Mouse (Mus musculus) fat pad, adult 2 months (tissue): Measurements from ENCODE around the gene Ccdc146.

ENCODE experiments used
- DNase-seq: peaks from one replicate; pipeline ENCODE4 v3.0.0-alpha.2; 2011; ENCODE audit warnings: low read depth, low spot score; ENCODE audit errors: extremely low read depth

Gene Ccdc146

DNA sequence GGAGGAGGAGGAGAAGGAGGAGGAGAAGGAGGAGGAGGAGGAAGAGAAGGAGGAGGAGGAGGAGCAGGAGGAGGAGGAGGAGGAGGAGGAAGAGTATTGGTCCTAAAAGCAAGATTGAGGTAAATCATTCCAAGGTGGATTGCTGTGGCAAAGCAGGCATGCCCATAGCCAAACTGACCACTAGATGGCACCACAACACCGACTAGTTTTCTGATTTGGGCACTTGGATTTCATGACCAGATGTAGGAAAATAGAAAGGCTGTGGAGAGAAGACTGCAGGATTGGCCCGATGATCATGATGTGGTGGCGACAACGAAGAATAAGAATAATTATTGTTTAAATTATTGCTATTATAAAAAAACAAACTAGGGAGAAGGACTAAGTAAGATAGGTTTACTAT, 159.4 kb downstream of the Ccdc146 start:
- DNase-seq = no peak

DNA sequence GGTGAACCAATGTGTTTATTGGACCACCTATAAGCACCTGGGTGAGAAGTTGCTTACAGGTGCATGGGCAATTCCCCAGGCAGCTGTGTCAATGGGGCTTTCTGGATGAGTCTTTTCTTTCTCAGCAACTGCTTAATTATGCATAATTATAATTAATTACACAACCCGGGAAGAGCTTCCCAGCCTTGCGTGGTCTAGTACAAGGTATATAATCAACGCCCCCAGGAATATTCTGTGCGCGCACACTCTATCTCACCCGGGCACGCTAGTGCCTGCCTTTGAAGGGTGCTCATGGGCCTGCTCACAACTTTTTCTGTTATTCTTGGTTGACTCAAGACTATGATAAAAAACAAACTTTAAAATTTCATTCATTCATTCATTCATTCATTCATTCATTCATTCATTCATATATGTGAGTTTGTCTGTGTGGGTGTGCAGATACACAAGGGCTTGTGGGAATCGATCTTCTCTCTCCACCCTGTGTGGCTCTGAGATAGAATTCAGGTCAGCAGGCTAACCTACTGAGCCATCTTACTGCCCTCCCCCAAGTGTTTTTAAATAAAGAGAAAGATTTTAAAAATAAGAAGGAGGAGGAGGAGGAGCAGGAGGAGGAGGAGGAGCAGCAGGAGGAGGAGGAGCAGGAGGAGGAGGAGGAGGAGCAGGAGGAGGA, 160.0 kb downstream of the Ccdc146 start:
- DNase-seq = no peak

GRCm38 (mm10) chr5:21263202-21264055, 161.0 kb downstream of the Ccdc146 start:
- no peak for DNase-seq

DNA sequence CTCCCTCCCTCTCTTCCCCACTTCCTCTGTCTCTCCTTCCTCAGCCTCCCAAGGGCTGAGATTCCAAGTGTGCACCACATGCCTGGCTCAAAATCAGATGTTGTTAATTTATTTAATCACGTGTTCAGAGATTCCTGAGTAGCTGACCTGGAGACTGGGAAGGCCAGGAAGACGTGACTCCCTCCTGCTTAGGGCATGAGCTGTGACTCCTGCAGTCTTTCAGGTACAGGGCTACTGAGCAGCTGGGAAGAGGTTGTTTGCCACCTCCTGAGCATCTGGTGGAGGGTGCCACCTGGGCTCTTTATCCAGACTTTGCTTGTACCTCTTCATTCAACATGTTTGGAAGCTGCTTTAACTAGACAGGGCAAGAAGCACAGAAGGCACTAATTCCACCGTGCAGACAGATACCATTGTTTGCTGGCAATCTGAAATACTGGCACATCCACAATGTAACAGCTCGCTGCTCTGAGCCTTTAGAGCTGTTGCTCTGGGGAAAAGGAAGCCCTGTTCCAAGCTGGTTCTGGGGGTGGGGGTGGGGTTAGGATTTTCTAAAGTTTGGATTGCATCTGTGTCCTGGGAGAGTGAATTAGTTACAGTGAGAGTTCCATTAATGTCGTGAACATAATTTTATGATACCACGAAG, 163.2 kb downstream of the Ccdc146 start:
- no peak for DNase-seq

DNA sequence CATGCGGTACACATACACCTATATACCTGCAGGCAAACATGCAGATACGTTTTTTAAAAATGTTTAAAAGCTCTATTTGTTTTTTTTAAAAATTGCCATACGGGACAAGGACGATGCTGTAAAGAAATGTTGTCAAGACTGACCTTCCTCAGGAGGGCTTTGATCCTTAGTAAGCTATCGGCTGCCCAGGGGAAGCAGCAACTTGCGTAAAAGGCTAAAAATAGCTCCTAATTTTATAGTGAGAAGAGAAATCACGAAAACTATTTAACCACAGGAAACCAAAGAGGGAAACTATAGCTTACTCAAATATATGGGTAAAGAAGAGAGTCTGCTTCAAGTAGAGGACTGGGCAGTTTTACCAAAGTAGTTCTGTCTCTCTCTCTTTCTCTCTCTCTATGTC, 163.7 kb downstream of the Ccdc146 start:
- DNase-seq = no peak

GRCm38 (mm10) chr5:21257806-21258205, 166.7 kb downstream of the Ccdc146 start:
- DNase-seq = no peak

DNA sequence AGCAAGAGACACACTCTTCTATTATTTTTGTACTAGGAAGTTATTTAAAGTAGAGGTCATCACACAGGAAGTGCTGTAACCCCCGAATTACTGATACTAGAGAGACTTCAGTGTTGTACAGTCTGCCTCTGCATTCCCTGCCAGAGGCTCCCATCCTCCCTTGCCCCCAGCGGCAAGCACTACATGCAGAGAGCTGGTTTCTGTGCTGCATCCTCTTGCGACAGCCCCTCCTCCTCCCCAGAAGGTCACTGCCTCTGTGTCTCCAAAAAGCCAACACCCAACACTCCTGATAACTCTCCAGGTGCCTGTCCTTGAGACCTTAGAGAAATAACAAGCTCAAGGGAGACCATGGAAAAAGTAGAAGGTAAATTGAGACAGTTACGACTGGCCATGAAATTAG, 167.4 kb downstream of the Ccdc146 start:
- DNase-seq = no peak

DNA sequence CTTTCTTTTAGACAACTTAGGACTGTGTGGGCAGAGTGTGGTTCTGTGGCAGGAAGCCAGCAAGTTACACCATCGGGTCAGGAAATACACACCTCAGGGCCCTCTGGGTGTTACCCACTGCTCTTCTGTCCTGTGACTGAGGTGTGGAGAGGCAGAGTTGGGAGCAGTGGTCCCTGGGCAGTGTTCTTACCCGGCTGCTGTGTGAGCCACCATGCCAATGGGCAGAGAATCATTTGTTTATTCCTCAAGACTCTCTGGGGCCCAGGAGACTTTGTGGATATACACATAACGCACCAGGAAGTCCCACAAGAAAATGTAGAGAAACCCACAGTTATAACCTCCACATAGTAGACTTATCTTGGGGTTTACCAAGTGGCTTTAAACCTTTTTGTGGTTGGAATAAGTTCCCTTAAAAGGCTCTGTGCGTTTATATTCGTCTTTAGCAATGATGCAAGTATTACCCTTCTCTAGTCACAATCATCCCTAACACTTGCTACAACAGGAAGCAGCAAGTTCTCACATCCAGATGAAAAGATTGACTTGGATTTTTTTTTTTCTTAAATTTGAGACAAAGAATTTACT, 168.8 kb downstream of the Ccdc146 start:
- DNase-seq = no peak

DNA sequence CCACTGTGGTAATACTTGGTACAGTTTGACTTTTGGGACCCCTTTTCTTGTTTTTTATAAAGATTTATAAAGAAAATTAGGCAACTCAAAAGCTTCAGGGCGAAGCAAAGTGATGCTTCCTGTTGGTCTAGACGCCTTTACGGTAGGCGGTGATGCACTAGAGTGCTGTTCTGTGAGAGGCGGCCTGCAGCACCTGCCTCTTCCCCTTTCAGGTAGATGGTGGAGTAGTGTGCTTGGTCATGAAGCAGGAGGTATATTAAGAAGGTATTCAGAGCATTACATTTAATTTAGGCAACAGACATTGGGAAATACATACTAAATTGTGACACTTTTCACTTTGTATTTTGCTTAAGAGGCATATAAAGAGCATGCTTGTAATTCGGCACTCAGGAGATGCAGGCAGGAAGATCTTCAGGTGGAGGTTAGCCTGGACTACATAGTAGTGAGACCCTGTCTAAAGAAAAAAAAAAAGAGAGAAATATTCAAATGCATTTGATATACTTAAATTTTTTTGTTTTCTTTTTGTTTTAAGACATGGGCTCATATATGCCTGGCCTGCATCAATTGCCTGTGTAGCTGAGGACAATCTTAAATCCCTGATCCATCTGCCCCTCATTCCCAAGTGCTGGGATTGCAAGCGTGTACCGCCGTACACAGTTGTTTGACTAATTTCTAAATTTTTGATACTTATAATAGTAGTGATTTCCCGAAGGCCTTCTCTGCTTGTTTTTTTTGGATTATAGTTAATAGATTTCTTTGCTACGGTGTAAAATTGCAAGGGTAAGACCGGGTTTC, 169.5 kb downstream of the Ccdc146 start:
- DNase-seq = no peak

DNA sequence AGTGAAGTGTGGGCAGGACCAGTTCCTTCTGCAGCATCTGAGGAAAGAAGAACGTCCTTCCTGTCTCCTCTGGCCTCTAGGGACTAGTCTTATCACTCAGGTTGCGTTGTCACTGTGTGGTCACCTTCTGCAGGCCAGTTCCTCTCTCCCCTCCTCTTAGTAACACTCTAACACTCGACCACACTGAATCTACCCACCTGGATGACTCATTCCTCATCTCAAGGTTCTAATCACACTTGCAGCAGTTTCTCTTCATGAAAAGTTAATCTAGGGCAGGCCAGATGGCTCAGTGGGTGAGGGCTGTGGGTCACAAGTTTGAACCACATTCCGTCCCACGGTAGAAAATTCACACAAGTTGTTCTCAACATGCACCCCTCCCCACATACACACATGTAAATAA, 175.6 kb downstream of the Ccdc146 start:
- no peak for DNase-seq

DNA sequence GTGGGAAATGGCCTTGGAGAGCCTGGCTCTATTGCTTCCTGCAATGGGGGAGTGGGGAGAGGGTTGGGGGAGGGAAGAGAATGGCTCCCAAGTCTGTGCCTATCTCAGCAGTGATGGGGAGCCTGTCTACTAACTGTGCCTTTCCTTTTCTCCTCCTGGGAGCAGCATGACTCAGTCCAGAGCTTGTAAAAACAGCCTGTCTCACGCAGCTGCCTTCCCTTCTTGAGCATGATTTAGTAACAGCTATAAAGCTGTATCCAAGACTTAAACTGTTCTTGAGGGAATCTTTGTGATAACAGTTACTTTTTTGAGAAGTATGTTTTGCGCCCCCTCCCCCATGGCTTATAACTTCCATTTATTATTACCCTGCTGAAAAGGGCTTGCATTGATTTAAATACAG, 176.6 kb downstream of the Ccdc146 start:
- no peak for DNase-seq

DNA sequence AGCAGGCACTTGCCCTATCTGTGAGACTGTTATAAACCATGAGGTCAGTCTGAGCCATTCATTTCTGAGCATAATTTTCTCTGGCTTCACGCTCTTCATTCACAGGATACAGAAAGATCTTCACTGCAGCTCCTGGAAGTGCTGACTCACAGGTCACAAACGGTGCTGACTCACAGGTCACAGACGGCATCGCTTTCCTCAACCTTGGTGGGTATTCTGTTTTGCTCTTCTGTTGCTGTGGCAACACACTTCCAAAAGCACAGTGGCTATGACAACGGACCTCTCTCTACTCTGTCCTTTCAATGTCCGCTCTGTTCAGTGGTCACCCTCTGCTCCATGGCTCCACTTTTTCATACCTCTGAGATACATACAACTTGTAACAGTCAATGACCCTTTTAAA, 177.7 kb downstream of the Ccdc146 start:
- DNase-seq = no peak

GRCm38 (mm10) chr5:21245241-21245640, 179.2 kb downstream of the Ccdc146 start:
- no peak for DNase-seq

DNA sequence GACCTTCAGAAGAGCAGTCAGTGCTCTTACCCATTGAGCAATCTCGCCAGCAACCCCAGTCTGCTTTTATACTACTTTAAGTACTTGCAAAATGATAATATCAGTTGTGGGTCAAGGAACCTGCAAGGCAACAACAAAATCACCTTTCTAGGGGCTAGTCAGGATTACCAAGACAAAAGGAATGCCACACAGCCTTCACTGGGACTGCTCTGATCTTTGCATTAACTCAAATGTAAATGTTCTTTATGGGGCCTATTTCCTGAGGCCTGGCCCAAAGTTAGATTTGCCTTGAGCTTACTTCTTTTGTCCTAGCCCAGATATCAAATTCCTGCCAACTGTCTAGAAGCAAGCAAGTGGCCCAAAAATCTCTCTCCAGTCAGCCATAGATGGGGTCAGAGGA, 179.9 kb downstream of the Ccdc146 start:
- DNase-seq = no peak
